Mouse (Mus musculus): ENCODE results near the gene Mgat5. TPM values are rescaled to one million over a fixed set of nuclear protein-coding genes. Genes with fewer than 3 reads are reported as not detected.

The Mgat5 gene
- polyA plus RNA-seq, 1 experiment from 2014 or later, result 16.0 TPM

GRCm38 (mm10) chr1:127537204-127538038 lies 332.6 kb downstream of the Mgat5 start:
- peak; percentile 82 for ATAC-seq
- peaks cover 22% of the 10 kb centered on the region for H3K4me1 ChIP-seq (ENCODE audit: control insufficient read depth, insufficient read depth, low read length)

More at GRCm38 (mm10) chr1:127537204-127538038, 332.6 kb downstream of the Mgat5 start:
- Histone ChIP-seq H3K36me3 (ENCODE audit: control insufficient read depth, insufficient read depth, low read length) (no peaks in the 10 kb centered on the region), H3K27me3 (ENCODE audit: control insufficient read depth, insufficient read depth, low read depth, low read length) (no peaks in the 10 kb centered on the region), H3K9me3 (replicated peaks; ENCODE audit: control insufficient read depth, low read length, poor library complexity, severe bottlenecking) (no peaks in the 10 kb centered on the region), H3K9ac (ENCODE audit: low read depth, low read length) (peak overlapping the region; percentile 10), H3K4me2 (ENCODE audit: low read length) (peak overlapping the region; percentile 37), H3K27ac (ENCODE audit: low read length) (peak overlapping the region; percentile 74), H3K4me3 (ENCODE audit: low read depth, low read length) (no peak overlapping the region)
- WGBS, result 4% methylated on average over 17 of the region's 17 CpGs
